Mouse (Mus musculus) myocyte (in vitro differentiated cells): Measurements from ENCODE around the gene Chrd. TPM values are rescaled to one million over a fixed set of nuclear protein-coding genes. Genes with fewer than 3 reads are reported as not detected.

ENCODE experiments used
- H3K27me3 ChIP-seq: one replicate; pipeline ENCODE4 v1.6.1; 2011; ENCODE audit not compliant: control insufficient read depth, insufficient read depth, insufficient read length
- H3K36me3 ChIP-seq: one replicate; pipeline ENCODE4 v1.6.1; 2011; ENCODE audit not compliant: control insufficient read depth, insufficient read depth
- H3K4me2 ChIP-seq: one replicate; pipeline ENCODE4 v1.6.1; 2011; ENCODE audit warnings: low read depth, control low read depth
- H3K4me3 ChIP-seq: one replicate; pipeline ENCODE4 v1.5.1; 2011; ENCODE audit warnings: mild to moderate bottlenecking, control low read depth, moderate library complexity
- H3K79me2 ChIP-seq: one replicate; pipeline ENCODE4 v1.6.1; 2011; ENCODE audit not compliant: control insufficient read depth, insufficient read depth
- H3ac ChIP-seq: one replicate; pipeline ENCODE4 v1.6.1; 2011; ENCODE audit not compliant: control insufficient read depth, insufficient read length
- CEBPB ChIP-seq: IDR thresholded peaks from 2 replicates; pipeline ENCODE4 v1.6.1; 2011; ENCODE audit warnings: mild to moderate bottlenecking, moderate library complexity; ENCODE audit not compliant: poor library complexity, insufficient read depth, severe bottlenecking
- E2F4 ChIP-seq: IDR thresholded peaks from one replicate; pipeline ENCODE4 v1.6.1; 2011; ENCODE audit warnings: mild to moderate bottlenecking, control low read depth, moderate library complexity; ENCODE audit not compliant: insufficient read depth
- MAX ChIP-seq: IDR thresholded peaks from one replicate; pipeline ENCODE4 v1.6.1; 2011; ENCODE audit warnings: low read depth, mild to moderate bottlenecking, control low read depth
- MYOD1 ChIP-seq, 3 experiments: IDR thresholded peaks; one replicate each; pipeline ENCODE4 v1.6.1; 2011; ENCODE audit warnings: control low read depth in 2 of 3, low read depth in 2 of 3, mild to moderate bottlenecking in 2 of 3, moderate library complexity in 1 of 3; ENCODE audit not compliant: insufficient read length in 2 of 3, control insufficient read depth in 1 of 3
- MYOG ChIP-seq, 3 experiments: IDR thresholded peaks; one replicate each; pipeline ENCODE4 v1.6.1; 2011; ENCODE audit warnings: control low read depth in 2 of 3, low read depth in 2 of 3, mild to moderate bottlenecking in 2 of 3; ENCODE audit not compliant: insufficient read length in 2 of 3, control insufficient read depth in 1 of 3, insufficient read depth in 1 of 3
- POLR2A ChIP-seq: IDR thresholded peaks from one replicate; pipeline ENCODE4 v1.6.1; 2011; ENCODE audit warnings: low read depth, mild to moderate bottlenecking, control low read depth, moderate library complexity; ENCODE audit not compliant: insufficient read length
- POLR2AphosphoS2 ChIP-seq: IDR thresholded peaks from one replicate; pipeline ENCODE4 v1.6.1; 2011; ENCODE audit warnings: low read depth, control low read depth; ENCODE audit not compliant: insufficient read length
- REST ChIP-seq: IDR thresholded peaks from one replicate; pipeline ENCODE4 v1.6.1; 2011; ENCODE audit warnings: mild to moderate bottlenecking, control low read depth, moderate library complexity; ENCODE audit not compliant: insufficient read depth, insufficient read length
- SRF ChIP-seq: IDR thresholded peaks from one replicate; pipeline ENCODE4 v1.6.1; 2011; ENCODE audit warnings: low read depth; ENCODE audit not compliant: control insufficient read depth, insufficient read length
- TCF12 ChIP-seq: IDR thresholded peaks from one replicate; pipeline ENCODE4 v1.6.1; 2011; ENCODE audit warnings: mild to moderate bottlenecking, control low read depth; ENCODE audit not compliant: poor library complexity, insufficient read depth, severe bottlenecking
- TCF3 ChIP-seq: IDR thresholded peaks from one replicate; pipeline ENCODE4 v1.6.1; 2011; ENCODE audit warnings: low read depth, control low read depth; ENCODE audit not compliant: insufficient read length
- USF1 ChIP-seq: IDR thresholded peaks from one replicate; pipeline ENCODE4 v1.6.1; 2011; ENCODE audit warnings: low read depth, mild to moderate bottlenecking, control low read depth, moderate library complexity
- polyA plus RNA-seq: library from polyadenylated mRNA; unstranded; fragments of >200 nt; fragmentation: generic; extraction: Trizol; gene quantifications from one replicate; pipeline ENCODE4 v1.2.1, GENCODE M21; 2012; ENCODE audit warnings: missing spikeins

The Chrd gene
- polyA plus RNA-seq, 1 experiment: 14.0 TPM

DNA sequence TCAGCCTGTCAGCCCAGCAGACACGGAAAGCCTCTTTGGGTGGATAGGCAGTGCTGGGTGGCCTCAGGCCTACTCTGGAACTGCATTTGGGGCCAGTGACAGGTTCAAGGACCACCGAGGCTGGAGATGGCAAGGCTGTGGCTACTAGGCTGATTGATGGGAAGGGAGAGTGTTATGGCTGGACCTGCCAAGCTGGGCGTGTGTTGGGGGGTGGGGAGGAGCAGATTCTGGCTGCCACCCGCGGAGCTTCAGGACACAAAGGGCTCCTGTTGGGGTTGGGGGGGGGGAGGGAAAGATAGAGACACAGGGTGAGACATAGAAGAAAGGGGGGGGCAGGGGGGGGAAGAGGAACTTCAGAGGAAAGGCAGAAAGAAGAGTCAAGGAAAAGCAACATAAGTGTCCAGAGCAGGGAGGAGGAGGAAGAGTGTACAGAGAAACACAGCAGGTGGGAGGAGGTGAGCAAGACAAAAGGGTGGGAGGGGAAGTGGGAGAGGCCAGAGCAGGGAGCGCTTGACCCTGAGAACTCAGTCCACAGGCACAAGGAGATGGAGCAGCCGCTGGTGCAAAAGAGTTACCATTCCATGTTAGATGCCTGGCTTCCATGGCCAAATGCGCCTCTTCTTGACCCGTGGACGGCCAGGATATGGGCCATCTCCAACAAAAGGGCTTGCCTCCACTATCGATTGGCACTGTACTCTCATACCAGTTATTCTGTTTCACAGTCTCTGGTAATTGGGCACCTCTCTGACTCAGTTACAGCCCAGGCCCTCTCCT, 18.4 kb upstream of the Chrd start:
- Histone ChIP-seq H3K4me2 (peak overlapping the region; percentile 98), H3K79me2 (peaks cover 2% of the 10 kb centered on the region), H3K27me3 (no peaks in the 10 kb centered on the region), H3K4me3 (peak overlapping the region; percentile 61), H3K36me3 (peaks cover 2% of the 10 kb centered on the region), H3ac (no peak overlapping the region)
- TF ChIP-seq CEBPB (no peak), TCF3 (no peak), MYOG (IDR thresholded peaks at IDR 0.05; ENCODE audit: control insufficient read depth in 1 of 3, insufficient read depth in 1 of 3, insufficient read length in 2 of 3, low read depth in 2 of 3) (no peak), USF1 (no peak), MAX (no peak), SRF (no peak), MYOD1 (IDR thresholded peaks at IDR 0.05; ENCODE audit: control insufficient read depth in 1 of 3, insufficient read length in 2 of 3, low read depth in 2 of 3) (no peak)

DNA sequence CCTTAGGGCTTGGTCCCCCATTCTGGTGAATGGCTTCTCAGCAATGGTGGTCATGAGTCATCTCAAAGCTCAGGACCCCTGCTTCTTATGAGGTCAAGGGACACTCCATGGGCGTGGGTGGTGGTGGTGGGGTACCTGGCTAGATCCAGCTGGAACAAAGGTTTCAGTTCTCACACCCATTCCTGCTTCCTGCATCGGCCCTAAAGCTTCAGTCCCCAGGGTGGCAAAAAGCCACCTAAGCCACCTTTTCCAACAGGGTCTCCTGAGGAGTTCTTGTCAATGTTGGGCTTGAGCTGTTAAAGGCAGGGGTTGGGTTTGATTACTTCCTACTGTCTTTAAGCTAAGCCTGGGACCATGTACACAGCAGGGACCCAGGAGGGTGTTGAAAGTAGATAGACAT, 17.8 kb upstream of the Chrd start:
- Histone ChIP-seq H3K4me3 (peak overlapping the region; percentile 61), H3ac (peak overlapping the region; percentile 3), H3K36me3 (peaks cover 9% of the 10 kb centered on the region), H3K4me2 (peak overlapping the region; percentile 98), H3K27me3 (no peaks in the 10 kb centered on the region), H3K79me2 (peaks cover 3% of the 10 kb centered on the region)
- TF ChIP-seq USF1: no peak
- no peak for TF ChIP-seq POLR2A
- no peak for TF ChIP-seq CEBPB
- TF ChIP-seq MAX: no peak
- TF ChIP-seq MYOD1 (IDR thresholded peaks at IDR 0.05; ENCODE audit: control insufficient read depth in 1 of 3, insufficient read length in 2 of 3, low read depth in 2 of 3): no peak
- no peak for TF ChIP-seq POLR2AphosphoS2

DNA sequence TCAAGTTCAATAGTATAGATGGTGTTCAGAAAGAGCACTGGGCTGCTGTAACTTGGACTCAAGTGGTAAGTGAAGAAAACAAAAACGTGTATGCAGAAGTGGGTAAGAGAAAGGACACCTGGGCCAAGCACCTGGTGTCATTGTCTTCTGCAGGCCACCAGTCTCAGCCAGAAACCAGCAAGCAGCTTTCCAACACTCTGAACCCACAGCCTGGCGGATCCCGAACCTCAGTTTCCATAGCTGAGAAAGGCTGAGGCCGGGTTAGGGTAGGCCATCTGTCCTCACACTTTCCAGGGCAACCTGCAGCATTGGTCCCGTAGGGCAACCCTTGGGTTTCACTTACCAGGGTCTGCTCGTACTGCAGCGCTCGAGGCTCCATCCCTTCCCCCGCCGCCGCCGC, 17.4 kb upstream of the Chrd start:
- TF ChIP-seq CEBPB (no peak), MAX (no peak), POLR2A (no peak), MYOD1 (IDR thresholded peaks at IDR 0.05; ENCODE audit: control insufficient read depth in 1 of 3, insufficient read length in 2 of 3, low read depth in 2 of 3) (no peak), MYOG (IDR thresholded peaks at IDR 0.05; ENCODE audit: control insufficient read depth in 1 of 3, insufficient read depth in 1 of 3, insufficient read length in 2 of 3, low read depth in 2 of 3) (no peak)
- H3K27me3 ChIP-seq: no peaks in the 10 kb centered on the region

DNA sequence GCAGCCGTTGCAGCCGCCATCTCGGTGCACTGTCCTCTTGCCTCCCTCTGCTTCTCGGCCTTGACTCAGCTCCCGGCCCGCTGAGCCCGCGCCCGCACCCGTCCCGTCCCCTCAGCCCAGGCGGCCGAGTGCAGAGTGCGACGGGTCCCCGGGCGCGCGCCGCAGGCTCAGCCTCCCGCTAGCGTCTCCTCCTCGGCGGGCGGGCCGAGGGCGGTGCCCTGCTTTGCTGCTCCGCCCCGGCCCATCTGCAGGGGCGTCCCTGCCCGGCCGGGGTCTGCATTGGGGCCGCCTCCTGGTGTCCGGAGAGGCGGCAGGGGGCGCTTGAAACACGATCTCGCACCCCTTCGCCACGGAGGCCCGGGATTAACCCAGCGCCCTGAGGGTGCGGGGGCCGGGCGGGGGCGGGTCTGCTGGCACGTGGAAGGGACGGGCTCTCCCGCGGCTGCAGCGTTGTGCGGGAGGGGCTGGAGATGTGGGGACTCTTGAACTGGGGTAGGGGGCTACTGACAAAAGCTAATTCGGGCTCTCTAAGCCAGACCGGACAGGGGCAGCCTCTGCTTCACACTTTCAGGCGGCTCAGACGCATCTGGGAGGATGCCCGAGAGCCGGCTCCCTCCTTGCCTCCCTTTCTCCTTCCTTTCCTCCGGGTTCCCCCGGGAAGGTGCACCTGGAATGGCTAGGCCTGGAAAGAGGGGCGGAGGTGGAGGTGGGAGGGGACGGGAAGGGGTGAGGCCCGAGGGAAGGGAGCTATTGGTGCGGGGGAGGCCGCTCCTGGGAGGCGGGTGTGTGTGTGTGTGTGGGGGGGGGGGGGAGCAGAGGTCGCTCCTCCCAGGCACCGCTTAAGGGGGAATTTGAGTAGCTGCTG, 16.7 kb upstream of the Chrd start:
- peak in 1 of 3 experiments; percentile 7 for TF ChIP-seq MYOG (IDR thresholded peaks at IDR 0.05; ENCODE audit: control insufficient read depth in 1 of 3, insufficient read depth in 1 of 3, insufficient read length in 2 of 3, low read depth in 2 of 3)
- TF ChIP-seq POLR2AphosphoS2: peak; percentile 72
- TF ChIP-seq E2F4: no peak
- TF ChIP-seq POLR2A: peak; percentile 87
- peaks cover 12% of the 10 kb centered on the region for H3K36me3 ChIP-seq

More for the DNA sequence above, 17.4 kb upstream of the Chrd start:
- peak overlapping the region; percentile 98 for H3K4me2 ChIP-seq
- peak overlapping the region; percentile 61 for H3K4me3 ChIP-seq
- peaks cover 12% of the 10 kb centered on the region for H3K36me3 ChIP-seq
- peaks cover 3% of the 10 kb centered on the region for H3K79me2 ChIP-seq
- H3ac ChIP-seq: peak overlapping the region; percentile 3

DNA sequence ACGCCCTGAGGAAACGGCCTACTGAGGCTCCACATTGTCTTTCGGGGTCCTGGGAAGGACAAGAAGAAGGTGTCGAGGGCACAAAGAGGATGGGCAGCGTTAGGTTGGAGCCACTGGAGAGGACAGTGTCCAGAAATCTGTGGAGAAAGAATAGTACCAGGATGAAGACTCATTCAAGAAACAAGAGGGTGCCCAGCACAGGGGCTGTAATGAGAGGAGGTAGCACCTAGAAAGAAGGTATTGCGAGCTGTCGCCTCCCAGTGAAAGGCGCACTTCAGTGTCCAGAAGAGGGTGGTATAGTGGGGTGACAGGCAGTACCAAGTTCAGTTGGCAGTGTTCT, 16.1 kb upstream of the Chrd start:
- Histone ChIP-seq H3ac (peak overlapping the region; percentile 3), H3K36me3 (peaks cover 16% of the 10 kb centered on the region), H3K79me2 (peaks cover 3% of the 10 kb centered on the region), H3K27me3 (no peaks in the 10 kb centered on the region), H3K4me2 (peak overlapping the region; percentile 98), H3K4me3 (peak overlapping the region; percentile 61)
- TF ChIP-seq TCF12 (no peak), MYOG (IDR thresholded peaks at IDR 0.05; ENCODE audit: control insufficient read depth in 1 of 3, insufficient read depth in 1 of 3, insufficient read length in 2 of 3, low read depth in 2 of 3) (no peak), SRF (no peak), REST (no peak), E2F4 (no peak)

More for the DNA sequence above, 16.7 kb upstream of the Chrd start:
- H3ac ChIP-seq: peak overlapping the region; percentile 3
- H3K79me2 ChIP-seq: peaks cover 3% of the 10 kb centered on the region
- peak overlapping the region; percentile 98 for H3K4me2 ChIP-seq
- H3K27me3 ChIP-seq: no peaks in the 10 kb centered on the region
- peak overlapping the region; percentile 61 for H3K4me3 ChIP-seq
